Mouse (Mus musculus) cortical plate, adult 2 months (tissue): ENCODE measurements at regions not wholly inside any gene's neighbourhood (a gene's known extent, or its start where the extent isn't known, plus 50 kb on each side); places are given as distances from the start of the nearest gene placed in this dataset.

Source experiments
- H3K27ac ChIP-seq: fragments of 200-500 bp; 2 replicates; pipeline ENCODE4 v1.5.1; 2012; ENCODE audit warnings: low read length, control low read depth, inconsistent platforms; ENCODE audit not compliant: insufficient read depth
- H3K4me1 ChIP-seq: fragments of 200-500 bp; 2 replicates; pipeline ENCODE4 v1.6.1; 2011; ENCODE audit warnings: low read length; ENCODE audit not compliant: control insufficient read depth, insufficient read depth
- H3K4me3 ChIP-seq: fragments of 200-500 bp; 2 replicates; pipeline ENCODE4 v1.5.1; 2011; ENCODE audit warnings: mild to moderate bottlenecking, low read length, control low read depth; ENCODE audit not compliant: insufficient read depth
- CTCF ChIP-seq: fragments of 200-500 bp; IDR thresholded peaks from 2 replicates; pipeline ENCODE4 v1.5.1; 2011; ENCODE audit warnings: mild to moderate bottlenecking, control low read depth, low read length; ENCODE audit not compliant: insufficient read depth; ENCODE audit errors: extremely low read depth
- POLR2A ChIP-seq: fragments of 200-500 bp; IDR thresholded peaks from 2 replicates; pipeline ENCODE4 v1.6.1; 2011; ENCODE audit warnings: mild to moderate bottlenecking, low read length, control low read depth; ENCODE audit not compliant: insufficient read depth; ENCODE audit errors: extremely low read depth

GRCm38 (mm10) chr12:77148146-77148545 lies 89.8 kb upstream of the Fut8 start:
- H3K27ac ChIP-seq: no peak overlapping the region
- no peak overlapping the region for H3K4me3 ChIP-seq
- TF ChIP-seq POLR2A (no peak), CTCF (no peak)
- H3K4me1 ChIP-seq: no peaks in the 10 kb centered on the region

- H3K4me3 ChIP-seq: no peak overlapping the region
- TF ChIP-seq POLR2A: no peak
- no peak for TF ChIP-seq CTCF
- H3K27ac ChIP-seq: no peak overlapping the region
- H3K4me1 ChIP-seq: no peaks in the 10 kb centered on the region
Measured at GRCm38 (mm10) chr12:77143958-77144357, 94.0 kb upstream of the Fut8 start.

DNA sequence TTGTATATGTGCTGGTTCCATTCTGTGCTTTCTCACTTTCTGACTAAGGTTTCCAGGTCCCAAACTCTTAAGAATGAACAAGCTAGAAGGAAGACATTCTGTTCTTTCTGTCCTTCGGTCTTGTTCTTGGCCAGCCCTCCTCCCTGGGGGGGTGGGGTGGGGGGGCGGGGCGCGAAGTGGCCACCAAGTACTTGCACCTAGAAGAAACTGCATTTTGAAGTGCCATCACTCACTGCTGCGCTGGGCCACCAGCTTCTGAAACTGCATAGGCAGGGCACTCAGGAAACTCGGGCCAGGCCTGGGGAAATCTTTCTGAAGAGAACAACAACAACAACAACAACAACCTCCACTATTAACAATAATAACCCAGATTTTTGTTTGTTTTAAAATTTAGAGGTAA lies 94.4 kb upstream of the Fut8 start:
- Histone ChIP-seq H3K27ac (no peak overlapping the region), H3K4me3 (no peak overlapping the region), H3K4me1 (no peaks in the 10 kb centered on the region)
- TF ChIP-seq POLR2A (no peak), CTCF (no peak)

DNA sequence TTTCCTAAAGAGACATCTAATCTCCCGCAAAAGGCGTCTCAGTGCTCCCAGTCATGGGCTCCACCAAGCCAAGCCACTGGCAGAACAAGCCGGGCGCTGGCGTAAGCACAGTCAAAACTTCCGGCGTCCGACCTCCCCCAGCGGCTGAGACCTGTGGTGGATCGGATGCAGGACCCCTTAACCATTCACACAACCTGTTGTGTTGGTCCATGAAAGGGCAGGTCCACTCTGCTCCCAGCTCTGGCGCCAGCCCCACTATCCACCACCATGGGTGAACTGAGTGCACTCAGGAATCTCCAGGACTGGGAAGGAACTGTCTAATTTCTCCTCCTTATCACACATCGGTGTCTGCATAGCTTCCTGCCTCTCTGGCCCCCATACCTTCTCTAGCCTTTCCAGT lies 94.8 kb upstream of the Fut8 start:
- no peak for TF ChIP-seq POLR2A
- TF ChIP-seq CTCF: no peak
- H3K4me1 ChIP-seq: no peaks in the 10 kb centered on the region

DNA sequence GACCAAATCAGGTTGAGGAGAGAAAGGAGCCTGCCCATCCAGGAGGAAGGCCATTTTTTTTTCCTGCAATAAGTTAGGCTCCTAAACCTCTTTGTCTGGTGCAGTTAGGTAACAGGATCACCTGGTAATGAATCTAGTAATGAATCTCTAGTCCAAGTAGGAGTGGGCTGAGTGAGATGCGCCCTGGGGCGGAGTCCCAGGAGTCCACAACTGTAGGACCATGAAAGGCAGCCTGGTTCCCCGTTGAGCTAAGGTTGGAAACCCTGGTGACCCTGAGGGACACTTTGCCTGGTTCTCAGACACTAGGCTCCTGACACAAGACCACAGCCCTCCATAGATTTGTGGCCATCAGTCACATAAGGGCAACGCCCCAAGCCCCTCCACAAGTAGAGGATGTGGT lies 95.7 kb upstream of the Fut8 start:
- Histone ChIP-seq H3K27ac (no peak overlapping the region), H3K4me1 (no peaks in the 10 kb centered on the region), H3K4me3 (no peak overlapping the region)
- TF ChIP-seq CTCF (no peak), POLR2A (no peak)

More for the DNA sequence above, 94.8 kb upstream of the Fut8 start:
- Histone ChIP-seq H3K4me3 (no peak overlapping the region), H3K27ac (no peak overlapping the region)

- Histone ChIP-seq H3K27ac (no peak overlapping the region), H3K4me1 (no peaks in the 10 kb centered on the region), H3K4me3 (no peak overlapping the region)
- TF ChIP-seq POLR2A (no peak), CTCF (no peak)
Measured at GRCm38 (mm10) chr12:77141260-77142201, 96.4 kb upstream of the Fut8 start.

- no peaks in the 10 kb centered on the region for H3K4me1 ChIP-seq
- no peak overlapping the region for H3K4me3 ChIP-seq
- H3K27ac ChIP-seq: no peak overlapping the region
- TF ChIP-seq CTCF (no peak), POLR2A (no peak)
Measured at GRCm38 (mm10) chr12:77140656-77141055, 97.3 kb upstream of the Fut8 start.

DNA sequence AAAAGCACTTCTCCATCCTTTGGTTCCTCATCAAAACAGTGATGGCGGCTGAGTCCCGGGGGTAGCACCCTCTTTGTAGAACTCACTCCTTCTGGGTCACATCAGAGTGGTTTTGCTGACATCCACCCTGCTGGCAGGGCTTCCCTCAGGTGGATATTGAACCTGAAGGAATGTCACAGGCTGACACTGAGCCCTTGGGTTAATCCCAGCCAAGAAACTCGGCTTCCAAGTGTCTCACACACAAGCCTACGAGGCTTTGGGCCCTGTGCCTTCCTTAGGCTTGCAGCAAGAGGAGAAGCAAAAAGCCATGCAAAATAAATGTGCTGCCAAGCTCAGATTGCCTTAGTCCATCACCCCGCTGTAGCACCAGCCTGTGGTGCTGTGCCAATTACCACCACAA lies 97.8 kb upstream of the Fut8 start:
- no peak overlapping the region for H3K27ac ChIP-seq
- no peak for TF ChIP-seq CTCF
- TF ChIP-seq POLR2A: no peak
- H3K4me1 ChIP-seq: no peaks in the 10 kb centered on the region
- no peak overlapping the region for H3K4me3 ChIP-seq

GRCm38 (mm10) chr12:77139718-77140117 lies 98.2 kb upstream of the Fut8 start:
- TF ChIP-seq POLR2A: no peak
- TF ChIP-seq CTCF: no peak
- H3K27ac ChIP-seq: no peak overlapping the region
- H3K4me3 ChIP-seq: no peak overlapping the region
- H3K4me1 ChIP-seq: no peaks in the 10 kb centered on the region
